Comparison of ENCODE assay signal across 19 mouse cellular contexts in the genomic region with DNA sequence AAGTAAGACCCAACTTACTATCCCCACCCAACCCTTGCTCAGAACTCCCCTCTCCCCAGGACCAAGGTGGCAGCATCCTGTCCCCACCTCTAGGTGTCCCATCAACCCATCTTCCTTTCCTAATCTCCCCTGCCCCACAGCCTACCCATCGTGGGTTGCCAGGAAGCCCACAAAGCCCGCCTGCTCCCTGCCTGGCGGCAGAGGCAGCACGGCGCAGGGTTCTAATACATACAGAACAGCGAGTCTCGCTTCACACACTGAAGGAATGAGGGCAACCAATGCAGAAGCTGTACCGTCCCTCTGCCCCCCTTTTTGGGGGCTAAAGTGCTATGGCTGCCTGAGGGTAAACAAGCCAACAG. TPM values are rescaled to one million over a fixed set of nuclear protein-coding genes. Genes with fewer than 3 reads are reported as not detected.
A peak's percentile ranks its signal among the peaks of the same experiment; 100 is the strongest.
DNase-seq lines count a peak whose midpoint lies in the region; ATAC-seq and TF ChIP-seq lines count a peak whose summit lies in the region.
"Had no signal": no experiment of that assay in that cellular context is flagged by ENCODE, and none has a peak within 500 bp of the region (broad histone marks: within the 10 kb centered on the region; RNA-seq: fewer than 3 reads in every experiment).

No protein-coding gene starts in this region.

- H3K9ac ChIP-seq in heart, embryonic 12.5 days, result peak overlapping the region; percentile 26
- no peak overlapping the region for H3K9ac ChIP-seq in neural tube, embryonic 11.5 days (ENCODE audit: low read length)
- no peak overlapping the region for H3K9ac ChIP-seq in forebrain, embryonic 15.5 days (replicated peaks)
- H3K9ac ChIP-seq: lung, embryonic 15.5 days had no signal

- TF ChIP-seq POLR2A in small intestine, adult 2 months (IDR thresholded peaks at IDR 0.05; ENCODE audit: low read depth, low read length), result no peak

- no peak for DNase-seq in heart, postnatal 36 days
- DNase-seq in neural tube, embryonic 11.5 days (ENCODE audit: low spot score), result no peak
- DNase-seq in neural tube, embryonic 10.5 days (ENCODE audit: extremely low spot score, low spot score), result no peak
- no peak for DNase-seq in retina, embryonic 14.5 days (ENCODE audit: low spot score)
- DNase-seq: adrenal gland, postnatal 25 days; B cell, adult 2 months; gastrocnemius, postnatal 36 days; heart, postnatal 10 days had no signal

- peak overlapping the region; percentile 6; the same call in 1 of the 2 replicates for H3K4me3 ChIP-seq in heart, embryonic 12.5 days
- H3K4me3 ChIP-seq in neural tube, embryonic 11.5 days (ENCODE audit: low read depth, low read length), result no peak overlapping the region
- H3K4me3 ChIP-seq in small intestine, adult 2 months (ENCODE audit: low read depth, low read length), result no peak overlapping the region
- no peak overlapping the region for H3K4me3 ChIP-seq in forebrain, embryonic 15.5 days
- H3K4me3 ChIP-seq: layer of hippocampus, adult 2 months; lung, embryonic 15.5 days had no signal

- peaks cover 69% of the 10 kb centered on the region for H3K4me1 ChIP-seq in heart, embryonic 12.5 days (replicated peaks)
- peaks cover 14% of the 10 kb centered on the region for H3K4me1 ChIP-seq in neural tube, embryonic 11.5 days (ENCODE audit: control insufficient read depth, insufficient read depth, low read length)
- H3K4me1 ChIP-seq in small intestine, adult 2 months (ENCODE audit: control insufficient read depth, insufficient read depth, insufficient read length, low read length), result peaks cover 34% of the 10 kb centered on the region
- H3K4me1 ChIP-seq in forebrain, embryonic 15.5 days, result peaks cover 24% of the 10 kb centered on the region

- peak overlapping the region; percentile 37 for H3K4me2 ChIP-seq in heart, embryonic 12.5 days
- H3K4me2 ChIP-seq in neural tube, embryonic 11.5 days (ENCODE audit: low read depth), result peak overlapping the region; percentile 1; the same call in 1 of the 2 replicates
- H3K4me2 ChIP-seq in forebrain, embryonic 15.5 days (replicated peaks), result no peak overlapping the region
- H3K4me2 ChIP-seq: lung, embryonic 15.5 days had no signal

- peak overlapping the region; percentile 75 for H3K27ac ChIP-seq in heart, embryonic 12.5 days (ENCODE audit: poor library complexity, severe bottlenecking)
- no peak overlapping the region for H3K27ac ChIP-seq in neural tube, embryonic 11.5 days (ENCODE audit: low read depth, low read length)
- 0 out of 2 replicates have a peak overlapping the region, but pooled peaks have one; percentile 90 for H3K27ac ChIP-seq in small intestine, adult 2 months (ENCODE audit: insufficient read depth, low read depth, low read length)
- H3K27ac ChIP-seq in forebrain, embryonic 15.5 days (replicated peaks), result no peak overlapping the region
- H3K27ac ChIP-seq: layer of hippocampus, adult 2 months; lung, embryonic 15.5 days had no signal

- H3K36me3 ChIP-seq in heart, embryonic 12.5 days, result peaks cover 34% of the 10 kb centered on the region
- H3K36me3 ChIP-seq in neural tube, embryonic 11.5 days (ENCODE audit: control insufficient read depth, insufficient read depth, low read length), result peaks cover 7% of the 10 kb centered on the region
- H3K36me3 ChIP-seq in small intestine, adult 2 months (ENCODE audit: control insufficient read depth, insufficient read depth, low read length), result peaks cover 22% of the 10 kb centered on the region
- H3K36me3 ChIP-seq in forebrain, embryonic 15.5 days, result peaks cover 25% of the 10 kb centered on the region

- 62% methylated on average over 8 of the region's 8 CpGs for WGBS in heart, embryonic 12.5 days
- 87% methylated on average over 8 of the region's 8 CpGs for WGBS in neural tube, embryonic 11.5 days
- 87% methylated on average over 8 of the region's 8 CpGs for WGBS in small intestine, adult 2 months
- WGBS in forebrain, embryonic 15.5 days, result 85% methylated on average over 8 of the region's 8 CpGs

- no peak for TF ChIP-seq CTCF in small intestine, adult 2 months (IDR thresholded peaks at IDR 0.05; ENCODE audit: extremely low read depth, insufficient read length, insufficient replicate concordance, low read depth, low read length)

- no peaks in the 10 kb centered on the region for H3K9me3 ChIP-seq in heart, embryonic 12.5 days (replicated peaks)
- no peaks in the 10 kb centered on the region for H3K9me3 ChIP-seq in neural tube, embryonic 11.5 days (ENCODE audit: control insufficient read depth, low read length)
- H3K9me3 ChIP-seq in forebrain, embryonic 15.5 days, result no peaks in the 10 kb centered on the region
- H3K9me3 ChIP-seq: lung, embryonic 15.5 days had no signal

- intact Hi-C loops in heart, postnatal 36 days (cut with DNase I), result no loop called here

- H3K27me3 ChIP-seq in heart, embryonic 12.5 days (replicated peaks), result no peaks in the 10 kb centered on the region
- no peaks in the 10 kb centered on the region for H3K27me3 ChIP-seq in neural tube, embryonic 11.5 days (ENCODE audit: control insufficient read depth, insufficient read depth, low read length)
- H3K27me3 ChIP-seq in small intestine, adult 2 months (ENCODE audit: control insufficient read depth, insufficient read depth, low read length), result no peaks in the 10 kb centered on the region
- no peaks in the 10 kb centered on the region for H3K27me3 ChIP-seq in forebrain, embryonic 15.5 days
- H3K27me3 ChIP-seq: lung, embryonic 15.5 days had no signal

- ATAC-seq in heart, embryonic 12.5 days (ENCODE audit: insufficient number of reproducible peaks, low FRiP score), result no peak
- no peak for ATAC-seq in neural tube, embryonic 11.5 days (ENCODE audit: insufficient read depth, low FRiP score, low TSS enrichment)
- ATAC-seq in erythroid progenitor cell, adult 5-6 weeks (replicated peaks; ENCODE audit: low FRiP score, poor library complexity, severe bottlenecking), result peak; percentile 17; the same call in 1 of the 2 replicates
- ATAC-seq in forebrain, embryonic 15.5 days (replicated peaks), result no peak

RNA-seq across cellular contexts. Expression of a gene that starts 5.2 kb away (rescaled TPM):
- 66.9 and 71.0 TPM in 2 replicates for polyA plus RNA-seq in heart, embryonic 12.5 days (2016; fragmentation: Nextera tagmentation; extraction: Ambion mirVana)
- total RNA-seq in heart, postnatal 36 days (2021), result 10 to 100 TPM; 39.3 to 40.4 TPM
- polyA plus RNA-seq in neural tube, embryonic 11.5 days (2014; fragmentation: Nextera tagmentation; extraction: Ambion mirVana), result 11.1 and 14.5 TPM in 2 replicates
- total RNA-seq in erythroid progenitor cell, adult 5-6 weeks (2015; ENCODE audit: low replicate concordance), result 54.5 and 58.4 TPM in 2 replicates
- 68.6 and 79.1 TPM in 2 replicates for total RNA-seq in erythroid progenitor cell, adult 5-6 weeks (2017; ENCODE audit: low replicate concordance)
- 46.3 and 105 TPM in 2 replicates for polyA plus RNA-seq in small intestine, adult 2 months (2012; rRNA removed)
- 106 and 115 TPM in 2 replicates for polyA plus RNA-seq in forebrain, embryonic 15.5 days (2015; fragmentation: Nextera tagmentation; extraction: Ambion mirVana)

RNA-seq across cellular contexts. Expression of a gene that starts 16.1 kb away (rescaled TPM):
- not detected in 2 replicates for polyA plus RNA-seq in heart, embryonic 12.5 days (2016; fragmentation: Nextera tagmentation; extraction: Ambion mirVana)
- not detected for total RNA-seq in heart, postnatal 36 days (2021)
- not detected in 2 replicates for polyA plus RNA-seq in neural tube, embryonic 11.5 days (2014; fragmentation: Nextera tagmentation; extraction: Ambion mirVana)
- not detected in 2 replicates for total RNA-seq in erythroid progenitor cell, adult 5-6 weeks (2015; ENCODE audit: low replicate concordance)
- not detected in 2 replicates for total RNA-seq in erythroid progenitor cell, adult 5-6 weeks (2017; ENCODE audit: low replicate concordance)
- not detected in 2 replicates for polyA plus RNA-seq in small intestine, adult 2 months (2012; rRNA removed)
- not detected in 2 replicates for polyA plus RNA-seq in forebrain, embryonic 15.5 days (2015; fragmentation: Nextera tagmentation; extraction: Ambion mirVana)
- total RNA-seq: adrenal gland, postnatal 25 days; gastrocnemius, postnatal 36 days; heart, postnatal 10 days; layer of hippocampus, adult 2 months; left cerebral cortex, postnatal 14 days had no signal
- polyA plus RNA-seq: embryonic facial prominence, embryonic 14.5 days; kidney, embryonic 16.5 days; lung, embryonic 15.5 days; testis, adult 2 months; urinary bladder, adult 2 months had no signal

RNA-seq across cellular contexts. Expression of a gene that starts 31.1 kb away (rescaled TPM):
- 0.28 and 0.52 TPM in 2 replicates for polyA plus RNA-seq in heart, embryonic 12.5 days (2016; fragmentation: Nextera tagmentation; extraction: Ambion mirVana)
- total RNA-seq in heart, postnatal 36 days (2021), result not detected
- 0.16 TPM in 1 of 2 replicates, not detected in the other for polyA plus RNA-seq in neural tube, embryonic 11.5 days (2014; fragmentation: Nextera tagmentation; extraction: Ambion mirVana)
- 7.5 and 8.3 TPM in 2 replicates for total RNA-seq in erythroid progenitor cell, adult 5-6 weeks (2015; ENCODE audit: low replicate concordance)
- total RNA-seq in erythroid progenitor cell, adult 5-6 weeks (2017; ENCODE audit: low replicate concordance), result 3.1 and 13.2 TPM in 2 replicates
- polyA plus RNA-seq in small intestine, adult 2 months (2012; rRNA removed), result not detected in 2 replicates
- polyA plus RNA-seq in forebrain, embryonic 15.5 days (2015; fragmentation: Nextera tagmentation; extraction: Ambion mirVana), result 0.10 TPM in 1 of 2 replicates, not detected in the other
- total RNA-seq: gastrocnemius, postnatal 36 days; heart, postnatal 10 days; layer of hippocampus, adult 2 months; left cerebral cortex, postnatal 14 days had no signal
- polyA plus RNA-seq: embryonic facial prominence, embryonic 14.5 days had no signal

RNA-seq across cellular contexts. Expression of a gene that starts 36.2 kb away (rescaled TPM):
- polyA plus RNA-seq in heart, embryonic 12.5 days (2016; fragmentation: Nextera tagmentation; extraction: Ambion mirVana), result 0.06 and 0.26 TPM in 2 replicates
- total RNA-seq in heart, postnatal 36 days (2021), result under 1 TPM; 0.44 to 0.84 TPM
- polyA plus RNA-seq in neural tube, embryonic 11.5 days (2014; fragmentation: Nextera tagmentation; extraction: Ambion mirVana), result not detected in 2 replicates
- 19.5 and 21.0 TPM in 2 replicates for total RNA-seq in erythroid progenitor cell, adult 5-6 weeks (2015; ENCODE audit: low replicate concordance)
- total RNA-seq in erythroid progenitor cell, adult 5-6 weeks (2017; ENCODE audit: low replicate concordance), result 5.4 and 6.7 TPM in 2 replicates
- 6.6 and 9.7 TPM in 2 replicates for polyA plus RNA-seq in small intestine, adult 2 months (2012; rRNA removed)
- polyA plus RNA-seq in forebrain, embryonic 15.5 days (2015; fragmentation: Nextera tagmentation; extraction: Ambion mirVana), result 0.10 TPM in 1 of 2 replicates, not detected in the other

RNA-seq across cellular contexts. Expression of a gene that starts 43.5 kb away (rescaled TPM):
- polyA plus RNA-seq in heart, embryonic 12.5 days (2016; fragmentation: Nextera tagmentation; extraction: Ambion mirVana), result 0.18 and 0.47 TPM in 2 replicates
- 1 to 10 TPM; 5.4 to 6.4 TPM for total RNA-seq in heart, postnatal 36 days (2021)
- polyA plus RNA-seq in neural tube, embryonic 11.5 days (2014; fragmentation: Nextera tagmentation; extraction: Ambion mirVana), result 0.64 and 1.5 TPM in 2 replicates
- total RNA-seq in erythroid progenitor cell, adult 5-6 weeks (2015; ENCODE audit: low replicate concordance), result 5.4 TPM in 1 of 2 replicates, not detected in the other
- total RNA-seq in erythroid progenitor cell, adult 5-6 weeks (2017; ENCODE audit: low replicate concordance), result 1.1 and 3.9 TPM in 2 replicates
- polyA plus RNA-seq in small intestine, adult 2 months (2012; rRNA removed), result not detected in 2 replicates
- polyA plus RNA-seq in forebrain, embryonic 15.5 days (2015; fragmentation: Nextera tagmentation; extraction: Ambion mirVana), result 0.52 and 0.83 TPM in 2 replicates

Comparison
In these comparisons a context has a peak if more than half of its experiments do, and no peak if none do; other contexts are left out.
1. H3K27ac ChIP-seq: peak in heart, embryonic 12.5 days (single experiment) and small intestine, adult 2 months (single experiment); none in neural tube, embryonic 11.5 days (single experiment) and forebrain, embryonic 15.5 days (single experiment).